Mouse (Mus musculus): ENCODE results near the gene Lztfl1.
A peak's percentile ranks its signal among the peaks of the same experiment; 100 is the strongest.
"Not testable (repeated sequence)": the region's sequence is repeated elsewhere in the genome, so short reads cannot be mapped to it uniquely, and the experiment has no call there.

Lztfl1 gene

DNA sequence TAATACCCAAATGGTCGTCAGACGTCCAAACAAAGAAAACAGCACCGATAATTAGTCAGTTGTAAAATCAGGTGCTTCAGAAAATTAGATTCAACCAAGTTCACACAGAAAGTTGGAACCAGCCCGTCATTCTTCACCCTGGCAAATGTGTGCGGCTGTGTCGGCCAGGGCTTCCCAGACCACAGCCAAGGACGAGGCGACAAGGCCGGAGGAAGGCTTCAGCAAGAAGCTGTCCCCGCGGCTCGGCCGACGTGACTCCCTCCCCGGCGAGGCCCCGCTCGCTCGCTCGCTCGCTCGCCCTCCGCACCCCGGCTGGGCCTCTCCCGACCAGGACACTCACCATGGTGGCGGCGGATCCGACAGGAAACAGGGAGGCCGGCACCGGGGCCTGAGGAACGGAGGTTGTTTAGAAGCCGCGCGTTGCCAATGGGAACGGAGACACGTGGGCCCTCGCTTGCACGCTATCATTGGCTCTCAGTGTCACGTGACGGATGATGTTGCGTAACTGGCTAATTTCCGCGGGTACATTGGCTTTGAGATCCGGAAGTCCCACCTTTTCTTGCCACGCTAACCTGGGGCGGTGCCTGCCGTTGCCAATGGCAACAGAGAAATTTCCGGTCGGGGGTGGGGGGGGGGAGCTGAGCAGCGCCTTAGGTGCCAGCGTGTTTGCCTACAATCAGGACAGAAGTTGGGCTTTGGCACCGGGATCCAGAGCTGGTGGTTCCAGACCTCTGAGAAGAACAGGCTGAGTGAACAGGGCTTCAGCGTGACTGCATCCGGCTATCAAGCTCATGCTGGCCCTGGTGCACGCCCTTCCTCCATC, at the start of gene Lztfl1:
Gene Lztfl1 (minus strand): TSS at position 512 of the 823 bp plus-strand sequence.
- peak; percentile 92 for DNase-seq (ENCODE audit: low spot score)

DNA sequence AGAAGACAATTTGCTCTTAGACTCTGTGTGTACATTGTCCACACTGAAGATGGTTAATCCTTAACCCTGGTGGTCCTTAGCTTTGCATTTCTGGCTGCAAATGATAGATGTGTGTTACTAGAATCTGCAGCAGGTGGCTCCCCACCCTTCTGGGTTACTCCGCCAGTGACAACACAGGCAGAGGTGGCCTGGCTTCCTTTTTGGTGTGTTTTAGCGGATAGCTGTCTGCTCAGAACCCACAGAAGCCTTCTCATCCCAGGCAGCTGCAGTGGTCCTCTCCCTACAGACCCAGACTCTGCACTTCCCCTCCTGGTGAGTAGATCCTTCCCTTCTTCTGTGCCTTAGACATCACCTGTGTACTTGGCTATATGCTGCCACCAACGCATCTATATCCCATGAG, 49.5 kb upstream of the Lztfl1 start:
- DNase-seq (ENCODE audit: low spot score) = no peak

DNA sequence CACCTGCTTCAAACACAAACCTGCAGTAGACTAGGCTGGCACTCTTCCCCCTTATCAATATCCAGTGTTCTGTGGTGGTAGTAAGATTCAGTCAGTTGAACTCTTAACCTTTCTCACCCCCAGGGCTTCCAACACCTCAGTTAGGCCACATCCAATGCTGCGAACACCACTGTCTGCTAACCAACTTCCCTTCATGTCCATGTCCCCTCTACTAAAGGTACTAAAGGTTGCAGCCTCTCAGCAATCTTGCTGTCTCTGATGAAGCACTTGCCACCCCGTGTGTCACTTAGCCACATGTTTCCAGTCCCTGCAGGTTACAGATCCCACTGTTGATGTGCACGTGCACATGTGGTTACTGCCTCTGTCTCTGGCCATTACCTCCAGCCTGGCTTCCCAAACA, 46.3 kb upstream of the Lztfl1 start:
- no peak for DNase-seq (ENCODE audit: low spot score)

DNA sequence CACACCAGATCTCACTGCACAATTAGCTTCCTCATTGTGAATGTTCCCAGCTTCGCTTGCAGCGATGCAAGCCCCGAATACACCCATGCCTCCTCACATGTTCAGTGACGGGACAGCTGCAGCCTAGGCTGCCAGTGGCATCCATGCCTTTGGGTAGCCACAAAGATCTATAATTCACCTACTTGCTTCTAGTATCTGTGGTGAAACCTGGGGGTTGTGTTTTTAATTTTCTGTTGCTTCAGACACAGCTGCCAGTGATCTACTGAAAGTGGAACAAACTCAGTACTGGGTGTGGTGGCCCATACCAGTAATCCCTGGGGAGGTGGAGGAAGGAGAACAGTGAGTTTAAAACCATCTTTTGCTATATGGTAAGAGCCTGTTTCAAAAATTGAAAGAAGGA, 45.4 kb upstream of the Lztfl1 start:
- DNase-seq (ENCODE audit: low spot score) = no peak

DNA sequence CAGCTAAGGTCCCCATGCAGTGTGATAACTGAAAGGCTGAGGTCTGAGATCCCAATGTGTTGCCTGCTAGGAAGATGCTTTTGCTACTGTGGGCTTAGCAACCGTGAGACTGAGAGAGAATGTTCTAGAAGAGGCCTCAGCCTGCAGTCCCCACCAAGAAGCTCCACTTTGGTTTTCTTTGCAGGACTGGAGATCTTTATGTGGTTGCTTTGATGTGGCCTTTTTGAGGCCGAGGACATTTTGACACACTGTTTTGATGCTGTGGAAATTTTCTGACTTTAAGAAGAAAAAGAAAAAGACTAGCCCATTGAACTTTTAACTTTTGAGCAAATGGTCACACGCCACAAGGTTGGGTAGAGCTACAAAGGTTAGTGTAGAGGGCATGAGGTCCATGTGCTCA, 43.3 kb upstream of the Lztfl1 start:
- no peak for DNase-seq (ENCODE audit: low spot score)

DNA sequence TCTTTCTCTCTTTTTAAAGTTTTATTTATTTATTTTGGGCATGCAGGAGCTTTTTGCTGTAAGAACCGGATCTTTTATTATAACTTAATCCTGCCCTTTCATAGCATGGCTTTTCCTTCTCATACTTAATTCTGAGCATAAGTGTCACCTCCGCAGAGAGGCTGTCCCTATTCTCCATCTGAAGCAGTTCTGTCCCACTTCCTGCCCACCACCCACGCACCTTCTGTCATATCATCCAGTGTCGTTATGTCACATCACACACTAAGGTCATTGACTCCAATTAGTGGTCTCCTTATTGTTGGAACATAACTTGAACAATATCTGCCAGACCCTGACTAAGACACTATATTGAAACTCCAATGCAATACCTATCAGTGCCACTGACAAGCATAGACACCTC, 41.1 kb upstream of the Lztfl1 start:
- DNase-seq (ENCODE audit: low spot score) = no peak

DNA sequence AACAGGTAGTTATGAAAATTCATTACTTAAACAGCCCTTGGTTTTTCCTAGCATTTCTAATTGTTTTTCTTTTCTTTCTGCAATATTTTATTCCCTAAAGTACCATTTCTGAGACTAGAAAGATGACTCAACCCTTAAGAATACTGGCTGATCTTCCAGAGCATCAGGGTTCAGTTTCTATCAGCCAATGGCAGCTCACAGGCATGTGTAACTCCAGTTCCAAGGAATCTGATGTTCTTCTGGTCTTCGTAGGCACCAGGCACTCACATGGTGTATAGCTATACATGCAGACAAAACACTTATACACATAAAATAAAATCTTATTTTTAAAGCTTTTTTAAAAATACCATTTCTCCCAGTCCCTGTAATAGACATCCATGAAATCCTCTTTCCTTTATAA, 40.7 kb upstream of the Lztfl1 start:
- no peak for DNase-seq (ENCODE audit: low spot score)

DNA sequence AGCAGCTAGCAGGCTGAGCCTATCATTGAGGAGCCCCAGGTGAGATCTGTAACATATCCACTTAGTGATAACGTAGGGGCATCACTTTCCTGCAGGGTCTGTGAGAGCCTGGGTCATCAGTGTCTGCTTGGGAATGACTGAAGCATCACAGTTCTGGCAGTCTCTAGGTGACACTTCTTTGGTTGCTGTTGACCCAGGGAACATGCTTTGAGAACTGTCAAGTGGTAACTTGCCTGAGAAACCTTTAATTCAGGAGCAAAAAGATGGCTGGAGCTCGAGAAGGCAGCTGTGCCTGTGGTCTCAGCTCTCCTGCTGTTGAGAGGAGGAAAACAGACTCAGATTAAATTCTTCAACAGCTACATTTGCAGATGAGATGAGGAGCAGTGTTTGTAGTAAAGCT, 39.8 kb upstream of the Lztfl1 start:
- DNase-seq (ENCODE audit: low spot score) = no peak

DNA sequence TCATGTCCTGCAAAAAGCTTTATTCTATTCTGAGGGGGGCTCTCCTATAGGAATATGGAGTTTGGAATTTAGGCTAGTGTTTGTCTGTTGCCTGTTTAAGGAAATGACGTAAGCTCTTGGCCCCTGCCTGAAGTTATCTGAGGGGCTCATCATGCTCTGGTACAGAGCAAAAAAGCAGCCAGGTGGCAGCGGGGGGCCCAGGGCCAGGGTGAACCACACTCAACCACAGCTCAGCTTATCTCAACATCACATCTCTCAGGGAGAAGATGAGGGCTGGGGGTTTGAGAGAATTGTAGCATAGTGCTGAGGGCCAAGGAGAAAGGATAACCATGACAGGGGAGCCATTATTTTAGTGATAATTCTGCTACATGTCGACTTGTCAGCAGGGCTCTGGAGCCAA, 39.3 kb upstream of the Lztfl1 start:
- DNase-seq (ENCODE audit: low spot score) = no peak

DNA sequence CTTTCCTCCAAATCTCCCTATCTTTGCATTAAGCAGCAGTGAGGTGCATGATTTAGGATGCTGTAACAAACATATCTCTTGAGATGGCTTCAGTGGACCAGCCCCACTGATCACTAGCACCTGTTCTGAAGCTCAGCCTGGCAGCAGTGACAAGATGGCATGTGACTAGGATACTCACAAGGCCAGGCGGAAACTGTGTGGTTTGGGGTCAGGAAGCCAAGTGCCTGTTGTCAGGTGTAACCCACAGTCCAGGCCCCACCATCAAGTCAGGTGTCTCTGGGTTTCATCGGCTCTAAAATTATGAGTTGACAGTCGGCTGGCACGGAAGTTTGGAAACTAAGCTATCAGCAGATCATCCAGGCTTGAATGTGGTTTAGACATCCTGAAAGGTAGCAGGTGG, 36.8 kb upstream of the Lztfl1 start:
- DNase-seq (ENCODE audit: low spot score) = no peak

DNA sequence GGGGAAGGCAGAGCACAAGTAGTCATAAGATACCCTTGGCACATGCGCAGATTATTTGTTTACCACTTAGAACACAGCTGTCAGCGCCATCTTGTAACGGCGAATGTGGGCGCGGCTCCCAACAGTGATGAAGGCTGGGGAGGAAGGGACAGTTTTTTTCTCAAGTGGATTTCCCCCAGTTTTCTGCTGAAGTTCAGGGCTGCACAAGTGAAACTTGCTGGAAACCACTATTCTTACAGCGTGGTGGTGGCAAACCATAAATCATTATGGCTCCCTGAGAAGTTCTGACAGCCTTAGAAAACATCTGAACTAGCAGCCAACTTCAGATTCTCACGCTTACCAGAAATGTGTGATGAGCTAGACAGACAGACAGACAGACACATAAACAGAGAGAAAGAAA, 32.2 kb upstream of the Lztfl1 start:
- not testable (repeated sequence) for DNase-seq (ENCODE audit: low spot score)

DNA sequence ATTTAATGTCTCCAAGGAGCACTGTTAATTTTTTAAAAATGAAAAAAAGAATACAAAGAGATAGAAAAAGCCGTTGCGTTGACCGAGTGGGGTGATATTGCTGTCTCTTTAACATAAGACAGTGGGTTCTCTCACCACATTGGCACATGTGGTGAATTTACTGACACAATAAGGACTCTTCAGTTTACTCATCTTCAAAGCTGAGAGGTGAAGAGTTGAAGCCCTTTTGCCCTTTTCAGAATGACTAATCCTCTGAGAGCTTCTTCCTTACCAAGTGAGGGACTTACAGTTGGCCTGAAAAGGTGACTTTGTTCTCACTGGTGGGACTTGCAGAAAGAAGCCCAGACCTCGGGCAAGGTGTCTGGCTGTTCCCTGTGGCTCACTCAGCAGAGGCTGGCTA, 23.3 kb upstream of the Lztfl1 start:
- no peak for DNase-seq (ENCODE audit: low spot score)

DNA sequence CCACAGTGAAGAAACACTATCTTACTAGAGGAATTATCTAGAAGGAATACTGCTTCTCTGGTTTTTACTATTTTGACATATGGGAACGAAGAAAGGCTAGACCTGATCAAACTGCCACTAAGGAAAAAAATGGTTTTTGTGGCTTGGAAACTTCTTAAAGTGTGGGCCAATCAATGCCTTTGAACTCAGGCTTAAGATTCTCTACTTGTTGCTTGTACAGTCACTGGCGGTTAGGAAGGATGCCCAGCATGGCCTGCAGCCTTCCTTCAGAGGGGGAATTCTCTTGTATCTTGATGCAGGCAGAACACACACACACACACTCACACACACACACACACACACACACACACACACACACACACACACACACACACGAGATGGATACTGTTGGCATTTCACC, 16.6 kb upstream of the Lztfl1 start:
- no peak for DNase-seq (ENCODE audit: low spot score)

DNA sequence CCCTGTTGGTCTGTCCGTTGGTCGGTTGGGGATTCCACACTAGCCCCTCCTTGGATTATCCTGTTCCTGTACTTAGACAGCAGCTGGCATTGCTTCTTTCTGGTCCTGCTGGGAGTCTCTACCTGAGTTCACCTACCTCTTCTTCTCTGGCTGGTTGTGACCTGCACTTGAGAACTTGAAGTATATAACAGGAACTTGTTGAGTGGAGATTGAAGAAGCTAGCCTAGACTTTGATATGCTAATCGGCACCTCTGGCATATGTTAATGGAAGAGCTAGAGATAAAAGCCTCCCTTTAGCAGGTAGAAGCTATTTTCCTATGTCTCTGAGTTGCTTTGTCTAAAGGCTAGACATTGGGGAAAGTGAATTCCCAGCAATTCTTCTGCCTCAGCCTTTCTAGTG, 13.8 kb upstream of the Lztfl1 start:
- no peak for DNase-seq (ENCODE audit: low spot score)

DNA sequence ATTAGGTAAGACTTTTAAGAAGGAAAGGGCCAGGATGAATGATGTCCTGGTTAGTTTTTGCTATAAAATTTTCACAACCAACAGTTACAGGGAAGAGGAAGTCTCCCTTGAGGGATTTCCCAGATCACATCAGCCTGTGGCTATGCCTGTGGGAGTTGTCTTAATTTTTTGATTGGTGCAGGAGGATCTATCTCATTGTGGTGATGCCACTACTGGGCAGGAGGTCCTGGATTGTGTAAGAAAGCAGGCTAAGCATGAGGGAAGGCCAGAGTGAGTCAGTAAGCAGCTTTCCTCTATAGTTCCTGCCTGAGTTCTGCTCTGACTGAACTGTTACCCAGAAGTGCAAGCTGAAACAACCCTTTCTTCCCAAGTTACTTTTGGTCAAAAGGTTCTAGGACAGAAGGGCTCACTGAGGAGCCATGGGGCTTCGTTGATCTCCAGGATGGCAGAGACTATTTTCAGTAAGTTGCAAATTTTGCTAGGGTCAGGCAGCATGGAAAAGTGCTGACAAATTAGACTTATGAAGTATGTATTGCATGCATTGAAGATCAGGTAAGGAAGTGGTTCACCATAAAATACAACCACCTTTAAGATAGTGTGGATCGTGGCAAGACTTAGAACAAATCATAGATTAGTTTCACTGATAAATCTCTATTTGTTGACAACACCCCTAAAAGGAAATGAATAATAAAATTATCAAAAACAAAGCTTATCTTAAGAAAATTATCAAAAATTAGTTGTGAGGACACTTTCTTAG, 5.4 kb upstream of the Lztfl1 start:
- DNase-seq (ENCODE audit: low spot score) = no peak

DNA sequence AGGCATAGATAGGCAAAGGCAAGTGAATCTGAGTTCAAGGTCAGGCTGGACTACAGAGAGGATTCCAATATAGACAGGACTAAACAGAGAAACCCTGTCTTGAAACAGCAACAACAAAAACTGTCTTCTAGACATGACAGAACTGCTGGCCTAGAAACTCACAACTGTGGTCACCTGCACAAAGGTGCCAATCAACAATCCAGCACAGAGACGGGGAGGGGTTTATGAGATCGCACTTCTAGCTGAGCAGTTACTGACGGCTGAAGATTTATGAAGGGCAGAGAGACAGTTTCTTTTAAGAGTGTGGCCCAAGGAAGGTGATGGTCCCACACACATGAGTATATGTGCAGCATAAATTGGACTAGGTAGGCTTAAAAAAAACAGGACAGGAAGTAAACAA, 1.2 kb downstream of the Lztfl1 start:
- DNase-seq (ENCODE audit: low spot score) = no peak

DNA sequence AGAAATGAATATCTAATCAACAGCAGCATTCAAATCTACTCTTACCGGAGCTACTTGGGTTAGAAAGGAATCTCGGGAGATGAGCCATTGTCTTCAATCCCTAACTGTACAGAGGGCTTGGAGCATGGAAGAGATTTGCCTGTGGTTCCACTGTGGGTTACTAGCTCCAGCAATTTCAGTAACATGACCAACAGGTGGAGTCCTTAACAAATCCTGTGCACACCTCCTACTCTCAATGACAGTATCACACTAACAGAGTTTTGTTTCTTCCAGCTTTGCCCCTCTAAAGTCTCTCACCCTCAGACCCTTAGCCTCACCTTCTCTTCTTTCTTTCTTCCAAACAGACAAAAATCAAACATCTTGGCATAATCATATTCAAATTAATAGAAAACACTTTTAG, 4.4 kb downstream of the Lztfl1 start:
- DNase-seq (ENCODE audit: low spot score) = no peak

DNA sequence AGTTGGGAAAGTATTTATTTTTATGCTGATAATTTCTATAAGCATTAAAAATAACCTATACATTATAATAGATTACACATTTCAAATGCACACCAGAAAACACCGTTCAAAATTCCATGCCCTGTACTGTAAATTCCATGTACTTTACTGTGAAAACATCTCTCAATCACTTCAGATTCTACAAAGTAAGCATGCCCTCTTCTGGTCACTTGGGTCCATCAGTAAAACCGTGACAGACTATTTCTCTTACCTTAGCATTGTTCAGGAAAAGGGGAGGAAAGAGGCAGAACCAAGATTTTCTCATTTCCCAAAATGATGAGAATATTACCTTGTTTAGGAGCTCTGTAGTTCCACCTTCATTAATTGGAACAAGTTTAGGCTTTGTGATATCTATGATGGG, 8.3 kb downstream of the Lztfl1 start:
- no peak for DNase-seq (ENCODE audit: low spot score)

DNA sequence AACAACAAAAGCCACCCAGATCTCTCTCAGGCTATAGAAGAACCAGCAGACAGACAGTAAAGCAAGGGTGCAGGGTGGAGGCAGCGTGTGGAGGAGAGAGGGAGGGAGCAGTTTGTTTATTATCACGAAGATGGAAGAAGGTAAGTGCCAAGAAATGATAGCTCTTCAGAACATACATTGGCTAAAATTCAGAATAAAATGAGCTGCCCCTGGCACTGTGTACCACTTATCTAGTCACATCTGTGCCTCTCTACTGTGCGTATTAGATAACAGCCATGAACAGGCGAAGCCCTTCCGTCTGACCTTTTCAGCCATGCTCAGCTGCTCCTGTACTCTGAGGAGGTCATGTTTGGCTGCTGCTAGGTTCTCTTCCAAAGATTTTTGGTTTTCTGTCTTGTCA, 15.7 kb downstream of the Lztfl1 start:
- no peak for DNase-seq (ENCODE audit: low spot score)

DNA sequence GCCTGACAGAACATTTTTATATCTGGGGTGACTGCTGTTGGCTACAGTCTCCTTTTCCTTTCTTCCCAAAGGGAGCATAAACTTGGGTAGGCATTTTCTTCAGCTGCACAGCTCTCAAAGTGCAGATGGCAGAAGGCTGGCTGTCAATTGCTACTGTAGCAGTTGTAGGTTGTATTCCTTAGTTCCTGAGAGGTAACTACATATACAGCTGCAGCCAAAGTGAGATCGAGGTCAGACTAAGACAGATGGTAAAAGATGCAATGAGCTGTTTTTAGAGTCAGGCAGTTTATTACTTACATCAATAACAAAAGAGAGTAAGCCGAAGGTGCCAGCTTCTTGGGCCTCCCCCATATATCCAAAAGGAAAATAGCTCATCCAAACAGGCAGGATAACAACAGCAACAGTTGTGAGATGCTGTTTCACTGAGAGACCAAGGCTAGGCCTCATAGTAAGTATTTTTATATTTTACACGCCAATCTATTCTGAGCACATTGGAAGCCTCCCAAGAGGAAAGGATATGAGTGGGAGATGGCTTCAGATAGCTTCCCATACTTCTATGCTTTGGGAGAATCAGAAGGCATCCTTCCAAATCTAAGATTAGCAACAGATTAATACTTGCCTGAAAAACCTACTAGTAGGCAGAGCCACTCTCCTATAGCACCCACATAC, 21.7 kb downstream of the Lztfl1 start:
- DNase-seq (ENCODE audit: low spot score) = no peak

DNA sequence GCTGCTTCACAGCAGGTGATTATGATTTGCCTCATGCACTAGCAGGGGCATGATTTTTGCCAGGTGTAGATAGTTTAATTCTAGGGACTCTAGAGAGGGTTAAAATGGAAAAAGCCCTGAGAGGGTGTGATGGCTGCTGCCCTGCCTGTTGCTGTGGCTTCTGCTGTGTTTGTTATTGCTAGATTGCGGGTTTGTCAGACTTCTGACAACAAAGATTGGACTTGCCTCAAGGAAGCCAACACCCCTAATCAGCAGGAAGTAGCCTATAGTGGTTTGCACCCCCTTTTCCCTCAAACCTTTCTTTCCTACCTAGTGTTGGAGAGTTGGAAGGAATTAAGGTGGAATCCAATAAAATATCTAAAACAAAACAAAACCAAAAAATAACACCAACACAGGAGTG, 29.3 kb downstream of the Lztfl1 start:
- DNase-seq (ENCODE audit: low spot score) = no peak

DNA sequence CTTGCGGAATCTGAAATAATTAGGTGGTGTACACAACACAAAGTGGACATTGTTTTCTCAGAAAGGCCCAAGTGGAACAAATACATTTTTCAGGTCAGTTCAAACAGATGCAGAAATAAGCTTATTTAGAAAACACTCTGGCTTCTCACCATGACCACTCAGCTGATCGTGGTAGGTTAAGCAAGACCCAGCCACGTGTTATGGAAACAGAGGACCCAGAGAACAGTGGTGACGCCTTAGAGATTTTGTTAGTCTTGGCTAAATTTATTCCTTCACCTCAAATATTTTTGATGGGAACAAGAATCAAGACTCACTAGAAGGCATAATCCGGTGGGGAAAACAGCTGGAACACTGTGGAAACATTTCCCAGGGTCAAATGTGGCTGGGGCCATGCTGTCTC, 31.3 kb downstream of the Lztfl1 start:
- no peak for DNase-seq (ENCODE audit: low spot score)

DNA sequence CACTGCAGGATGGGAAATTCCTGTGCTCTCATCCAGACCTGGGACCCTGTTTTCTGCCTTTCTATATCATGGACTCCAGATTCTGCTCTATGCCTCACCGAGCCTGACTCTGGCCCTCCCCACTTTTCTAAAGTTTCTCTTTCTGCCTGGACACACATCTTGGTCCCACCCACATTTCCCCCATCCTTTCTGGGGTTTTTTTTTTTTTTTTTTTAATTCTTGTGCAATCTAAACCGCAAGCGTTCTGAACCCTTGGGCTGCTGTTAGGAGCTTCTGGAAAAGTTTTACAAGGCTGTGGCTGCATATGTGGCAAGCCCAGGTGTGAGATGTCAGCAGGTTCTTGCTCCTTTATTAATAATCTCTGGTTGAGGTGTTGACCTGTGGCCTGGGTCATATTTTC, 33.8 kb downstream of the Lztfl1 start:
- no peak for DNase-seq (ENCODE audit: low spot score)
